Mouse (Mus musculus): ENCODE measurements around the gene Mpl. TPM values are rescaled to one million over a fixed set of nuclear protein-coding genes. Genes with fewer than 3 reads are reported as not detected.

Mpl gene
- polyA plus RNA-seq (2012; rRNA removed) = not detected in 2 replicates

DNA sequence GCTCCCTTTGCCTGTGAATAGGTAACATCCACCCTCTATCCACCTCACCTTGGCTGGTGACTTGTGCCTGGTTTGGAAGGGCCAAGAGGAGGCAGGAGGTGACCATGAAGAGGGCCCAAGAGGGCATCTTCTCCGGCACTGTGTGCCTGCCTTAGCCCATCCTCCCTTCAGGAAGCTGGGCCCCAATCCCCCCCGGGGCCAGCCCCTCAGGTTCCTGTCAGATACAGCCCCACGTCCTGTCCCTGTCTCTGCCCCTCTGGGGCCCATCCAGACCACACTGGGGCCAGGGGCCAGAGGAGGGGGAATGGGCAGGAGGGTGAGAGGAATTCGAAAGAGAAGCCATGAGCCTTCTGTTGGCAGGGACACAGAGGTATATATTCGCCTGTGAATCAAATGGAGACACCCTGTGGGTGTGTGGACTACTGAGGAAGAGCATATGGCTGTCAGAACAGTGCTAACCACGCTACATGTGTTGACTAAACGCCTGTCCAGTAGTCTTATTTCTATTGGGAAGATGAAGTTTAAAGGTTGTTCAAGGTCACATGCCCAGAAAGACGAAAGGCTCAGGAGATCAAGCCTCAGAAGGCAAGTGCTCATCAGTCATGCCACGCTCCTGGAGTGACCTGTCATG lies at the start of gene Mpl:
Mpl (minus strand) TSS at position 169 of the 631 bp plus-strand sequence.
- Histone ChIP-seq H3K27me3 (ENCODE audit: control insufficient read depth, insufficient read depth, low read length) (no peaks in the 10 kb centered on the region), H3K4me1 (ENCODE audit: control insufficient read depth, insufficient read depth, low read length) (no peaks in the 10 kb centered on the region)

GRCm38 (mm10) chr4:118505551-118505950 lies 48.2 kb upstream of the Mpl start:
- Histone ChIP-seq H3K36me3 (ENCODE audit: control insufficient read depth, insufficient read depth, low read length) (no peaks in the 10 kb centered on the region), H3K4me3 (ENCODE audit: control insufficient read depth, low read depth, low read length) (no peak overlapping the region), H3K4me1 (ENCODE audit: control insufficient read depth, insufficient read depth, low read length) (no peaks in the 10 kb centered on the region), H3K27ac (ENCODE audit: control insufficient read depth, insufficient read depth, low read depth, low read length) (no peak overlapping the region), H3K27me3 (ENCODE audit: control insufficient read depth, insufficient read depth, low read length) (no peaks in the 10 kb centered on the region)
- TF ChIP-seq CTCF (IDR thresholded peaks at IDR 0.05; ENCODE audit: control insufficient read depth, insufficient read depth, insufficient replicate concordance, low read depth, low read length) = no peak
- no peak for TF ChIP-seq POLR2A (IDR thresholded peaks at IDR 0.05; ENCODE audit: control insufficient read depth, low read depth, low read length)

More for the DNA sequence above, at the start of gene Mpl:
- H3K27ac ChIP-seq (ENCODE audit: control insufficient read depth, insufficient read depth, low read depth, low read length) = no peak within 1 kb of the TSS
- TF ChIP-seq CTCF (IDR thresholded peaks at IDR 0.05; ENCODE audit: control insufficient read depth, insufficient read depth, insufficient replicate concordance, low read depth, low read length) (no peak), POLR2A (IDR thresholded peaks at IDR 0.05; ENCODE audit: control insufficient read depth, low read depth, low read length) (no peak)
- H3K36me3 ChIP-seq (ENCODE audit: control insufficient read depth, insufficient read depth, low read length) = no peaks in the 10 kb centered on the region
- no peak within 1 kb of the TSS for H3K4me3 ChIP-seq (ENCODE audit: control insufficient read depth, low read depth, low read length)

DNA sequence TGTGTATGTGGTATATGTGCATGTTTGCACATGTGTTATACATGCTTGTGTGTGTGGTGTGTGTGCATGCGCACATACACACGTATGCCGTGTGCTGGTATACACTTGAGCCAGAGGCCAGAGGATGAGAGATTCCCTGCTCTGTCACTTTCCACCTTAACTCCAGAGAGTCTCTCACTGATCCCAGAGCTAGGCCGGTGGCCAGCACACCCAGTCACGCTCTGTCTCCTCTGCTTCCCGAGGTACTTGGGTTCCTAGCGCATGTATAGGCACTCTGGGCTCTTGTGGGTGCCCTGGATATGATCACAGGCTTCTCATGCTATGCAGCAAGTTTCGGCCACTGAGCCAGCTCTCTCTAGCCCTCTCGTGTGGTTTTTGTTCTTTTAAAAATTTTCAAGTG lies 43.5 kb upstream of the Mpl start:
- H3K4me1 ChIP-seq (ENCODE audit: control insufficient read depth, insufficient read depth, low read length) = no peaks in the 10 kb centered on the region
- no peaks in the 10 kb centered on the region for H3K36me3 ChIP-seq (ENCODE audit: control insufficient read depth, insufficient read depth, low read length)
- TF ChIP-seq POLR2A (IDR thresholded peaks at IDR 0.05; ENCODE audit: control insufficient read depth, low read depth, low read length) (no peak), CTCF (IDR thresholded peaks at IDR 0.05; ENCODE audit: control insufficient read depth, insufficient read depth, insufficient replicate concordance, low read depth, low read length) (no peak)
- H3K27me3 ChIP-seq (ENCODE audit: control insufficient read depth, insufficient read depth, low read length) = no peaks in the 10 kb centered on the region
- H3K27ac ChIP-seq (ENCODE audit: control insufficient read depth, insufficient read depth, low read depth, low read length) = no peak overlapping the region
- H3K4me3 ChIP-seq (ENCODE audit: control insufficient read depth, low read depth, low read length) = no peak overlapping the region

DNA sequence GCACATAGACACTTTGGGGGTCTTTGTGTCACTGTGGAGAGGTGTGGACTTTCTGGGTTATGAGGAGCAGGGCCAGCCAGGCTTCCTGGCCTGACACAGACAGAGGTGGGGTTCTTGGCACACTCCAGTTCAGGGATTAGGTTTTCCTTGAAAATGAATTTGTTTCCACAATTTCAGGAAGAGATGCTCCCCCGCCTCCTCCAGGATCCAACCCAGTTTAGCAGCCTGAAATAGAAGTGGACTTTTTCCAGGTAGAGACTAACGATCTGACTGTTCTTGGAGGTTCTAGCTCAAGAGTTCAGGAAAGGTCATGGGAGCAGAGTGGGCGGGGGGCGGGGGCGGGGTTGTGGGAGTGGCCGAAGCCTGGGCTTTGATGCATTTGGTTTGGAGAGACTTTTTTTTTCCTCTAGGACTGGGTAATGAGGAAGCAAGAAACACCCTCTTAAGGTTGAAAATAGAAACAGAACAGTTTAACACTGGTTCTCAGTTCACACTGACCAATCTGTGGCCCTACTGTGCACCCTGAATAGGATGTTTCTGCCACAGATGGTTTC lies 42.9 kb upstream of the Mpl start:
- H3K4me3 ChIP-seq (ENCODE audit: control insufficient read depth, low read depth, low read length) = no peak overlapping the region
- no peaks in the 10 kb centered on the region for H3K36me3 ChIP-seq (ENCODE audit: control insufficient read depth, insufficient read depth, low read length)
- no peak overlapping the region for H3K27ac ChIP-seq (ENCODE audit: control insufficient read depth, insufficient read depth, low read depth, low read length)
- no peak for TF ChIP-seq POLR2A (IDR thresholded peaks at IDR 0.05; ENCODE audit: control insufficient read depth, low read depth, low read length)
- H3K4me1 ChIP-seq (ENCODE audit: control insufficient read depth, insufficient read depth, low read length) = no peaks in the 10 kb centered on the region
- no peaks in the 10 kb centered on the region for H3K27me3 ChIP-seq (ENCODE audit: control insufficient read depth, insufficient read depth, low read length)

- Histone ChIP-seq H3K27ac (ENCODE audit: control insufficient read depth, insufficient read depth, low read depth, low read length) (no peak overlapping the region), H3K4me1 (ENCODE audit: control insufficient read depth, insufficient read depth, low read length) (no peaks in the 10 kb centered on the region), H3K4me3 (ENCODE audit: control insufficient read depth, low read depth, low read length) (no peak overlapping the region), H3K36me3 (ENCODE audit: control insufficient read depth, insufficient read depth, low read length) (no peaks in the 10 kb centered on the region), H3K27me3 (ENCODE audit: control insufficient read depth, insufficient read depth, low read length) (no peaks in the 10 kb centered on the region)
- TF ChIP-seq POLR2A (IDR thresholded peaks at IDR 0.05; ENCODE audit: control insufficient read depth, low read depth, low read length) (no peak), CTCF (IDR thresholded peaks at IDR 0.05; ENCODE audit: control insufficient read depth, insufficient read depth, insufficient replicate concordance, low read depth, low read length) (no peak)
Observed at GRCm38 (mm10) chr4:118490461-118490860, 33.1 kb upstream of the Mpl start.

DNA sequence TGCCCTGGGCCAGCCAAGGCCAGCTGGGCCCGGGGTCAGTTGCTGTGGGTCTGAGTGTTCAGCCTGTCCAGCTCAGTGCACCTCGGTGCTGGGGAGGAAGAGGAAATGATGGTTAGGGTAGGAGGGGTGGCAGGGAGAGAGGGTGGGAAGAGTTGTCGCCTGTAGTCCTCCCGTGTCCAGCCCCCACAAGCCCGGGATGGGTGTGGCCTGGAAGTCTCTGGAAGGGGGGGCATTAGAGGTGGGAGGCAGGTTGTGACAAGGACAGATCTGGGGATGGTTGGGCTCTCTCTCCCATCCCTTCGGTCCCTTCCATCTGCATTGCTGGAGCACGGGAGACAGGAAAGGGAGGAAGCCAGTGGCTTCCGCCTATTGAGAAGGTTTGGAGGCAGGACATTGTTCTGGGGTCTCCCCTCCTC lies 32.4 kb upstream of the Mpl start, which contains the start of gene Tie1:
Tie1 (minus strand) TSS at position 345 of the 416 bp plus-strand sequence.
- Histone ChIP-seq H3K4me3 (ENCODE audit: control insufficient read depth, low read depth, low read length) (no peak within 1 kb of the TSS), H3K27ac (ENCODE audit: control insufficient read depth, insufficient read depth, low read depth, low read length) (no peak within 1 kb of the TSS), H3K4me1 (ENCODE audit: control insufficient read depth, insufficient read depth, low read length) (no peaks in the 10 kb centered on the region), H3K36me3 (ENCODE audit: control insufficient read depth, insufficient read depth, low read length) (no peaks in the 10 kb centered on the region), H3K27me3 (ENCODE audit: control insufficient read depth, insufficient read depth, low read length) (no peaks in the 10 kb centered on the region)
- no peak for TF ChIP-seq POLR2A (IDR thresholded peaks at IDR 0.05; ENCODE audit: control insufficient read depth, low read depth, low read length)
- TF ChIP-seq CTCF (IDR thresholded peaks at IDR 0.05; ENCODE audit: control insufficient read depth, insufficient read depth, insufficient replicate concordance, low read depth, low read length) = no peak

- no peak overlapping the region for H3K27ac ChIP-seq (ENCODE audit: control insufficient read depth, insufficient read depth, low read depth, low read length)
- peaks cover 6% of the 10 kb centered on the region for H3K4me1 ChIP-seq (ENCODE audit: control insufficient read depth, insufficient read depth, low read length)
- H3K36me3 ChIP-seq (ENCODE audit: control insufficient read depth, insufficient read depth, low read length) = no peaks in the 10 kb centered on the region
- H3K27me3 ChIP-seq (ENCODE audit: control insufficient read depth, insufficient read depth, low read length) = no peaks in the 10 kb centered on the region
- no peak for TF ChIP-seq CTCF (IDR thresholded peaks at IDR 0.05; ENCODE audit: control insufficient read depth, insufficient read depth, insufficient replicate concordance, low read depth, low read length)
- no peak for TF ChIP-seq POLR2A (IDR thresholded peaks at IDR 0.05; ENCODE audit: control insufficient read depth, low read depth, low read length)
- H3K4me3 ChIP-seq (ENCODE audit: control insufficient read depth, low read depth, low read length) = no peak overlapping the region
Observed at GRCm38 (mm10) chr4:118476773-118477530, 19.6 kb upstream of the Mpl start.

All from testis, adult 2 months (tissue).